In the genomic region with DNA sequence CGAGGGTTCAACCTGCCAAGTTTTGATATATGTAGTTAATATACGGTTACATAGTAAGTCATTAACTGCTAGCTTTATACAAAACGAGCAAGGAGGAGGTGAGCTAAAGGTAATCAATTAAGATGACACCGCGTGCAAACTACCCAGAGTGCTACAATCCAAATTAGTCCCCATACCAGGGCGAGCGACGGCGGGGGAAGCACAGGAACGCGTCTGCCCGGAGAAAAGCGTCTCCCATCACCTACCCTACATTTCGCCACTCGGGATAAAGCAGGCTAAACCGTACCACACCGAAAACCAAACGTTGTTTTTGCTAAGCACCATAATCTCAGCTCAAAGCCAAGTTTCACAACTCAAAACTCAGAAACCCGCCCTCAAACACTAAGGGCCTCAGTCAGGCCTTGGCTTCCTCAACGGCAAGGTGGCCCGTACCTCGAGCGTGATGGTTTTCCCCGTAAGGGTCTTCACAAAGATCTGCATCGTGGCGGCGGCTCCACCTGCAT, we compare ENCODE assay signal across 8 mouse cellular contexts. TPM values are rescaled to one million over a fixed set of nuclear protein-coding genes. Genes with fewer than 3 reads are reported as not detected.
DNase-seq lines count a peak whose midpoint lies in the region; ATAC-seq lines count a peak whose summit lies in the region.

No protein-coding gene starts in this region.

- no peaks in the 10 kb centered on the region for H3K27me3 ChIP-seq in kidney, embryonic 14.5 days (ENCODE audit: control insufficient read depth, insufficient read depth, low read length)
- H3K27me3 ChIP-seq in hindbrain, embryonic 13.5 days: no peaks in the 10 kb centered on the region
- H3K27me3 ChIP-seq in midbrain, embryonic 13.5 days: no peaks in the 10 kb centered on the region

- under 1% methylated on average over 27 of the region's 27 CpGs for WGBS in kidney, embryonic 14.5 days
- WGBS in hindbrain, embryonic 13.5 days: under 1% methylated on average over 27 of the region's 27 CpGs
- WGBS in midbrain, embryonic 13.5 days: 1% methylated on average over 27 of the region's 27 CpGs

- H3K9ac ChIP-seq in kidney, embryonic 14.5 days (ENCODE audit: low read depth, low read length): peak overlapping the region; percentile 94
- H3K9ac ChIP-seq in hindbrain, embryonic 13.5 days: peak overlapping the region; percentile 82
- H3K9ac ChIP-seq in midbrain, embryonic 13.5 days (replicated peaks): peak overlapping the region; percentile 83

- peak overlapping the region; percentile 74 for H3K4me2 ChIP-seq in kidney, embryonic 14.5 days (replicated peaks; ENCODE audit: low read depth, low read length)
- H3K4me2 ChIP-seq in hindbrain, embryonic 13.5 days: peak overlapping the region; percentile 59
- peak overlapping the region; percentile 73 for H3K4me2 ChIP-seq in midbrain, embryonic 13.5 days (replicated peaks)

- no peaks in the 10 kb centered on the region for H3K9me3 ChIP-seq in kidney, embryonic 14.5 days (ENCODE audit: control insufficient read depth, low read length)
- no peaks in the 10 kb centered on the region for H3K9me3 ChIP-seq in hindbrain, embryonic 13.5 days
- no peaks in the 10 kb centered on the region for H3K9me3 ChIP-seq in midbrain, embryonic 13.5 days

- H3K4me1 ChIP-seq in kidney, embryonic 14.5 days (ENCODE audit: control insufficient read depth, insufficient read depth, low read length): peaks cover 8% of the 10 kb centered on the region; the same call in 1 of the 2 replicates
- H3K4me1 ChIP-seq in hindbrain, embryonic 13.5 days (replicated peaks): peaks cover 13% of the 10 kb centered on the region
- peaks cover 17% of the 10 kb centered on the region for H3K4me1 ChIP-seq in midbrain, embryonic 13.5 days (replicated peaks)

- H3K36me3 ChIP-seq in kidney, embryonic 14.5 days (ENCODE audit: control insufficient read depth, insufficient read depth, low read length): peaks cover 32% of the 10 kb centered on the region
- peaks cover 38% of the 10 kb centered on the region for H3K36me3 ChIP-seq in hindbrain, embryonic 13.5 days
- peaks cover 35% of the 10 kb centered on the region for H3K36me3 ChIP-seq in midbrain, embryonic 13.5 days

- H3K4me3 ChIP-seq in kidney, embryonic 14.5 days (ENCODE audit: low read length): peak overlapping the region; percentile 89
- peak overlapping the region; percentile 78 for H3K4me3 ChIP-seq in hindbrain, embryonic 13.5 days
- peak overlapping the region; percentile 73 for H3K4me3 ChIP-seq in midbrain, embryonic 13.5 days (replicated peaks)

- H3K27ac ChIP-seq in kidney, embryonic 14.5 days (ENCODE audit: low read depth, low read length): peak overlapping the region; percentile 75; the same call in 1 of the 2 replicates
- H3K27ac ChIP-seq in hindbrain, embryonic 13.5 days: peak overlapping the region; percentile 87
- H3K27ac ChIP-seq in midbrain, embryonic 13.5 days: peak overlapping the region; percentile 77

- peak; percentile 4; the same call in 1 of the 2 replicates for ATAC-seq in kidney, embryonic 14.5 days (ENCODE audit: low FRiP score, low TSS enrichment)
- peak; percentile 5; the same call in 1 of the 2 replicates for ATAC-seq in common myeloid progenitor, adult 5-6 weeks (replicated peaks; ENCODE audit: low read depth, poor library complexity, severe bottlenecking)
- peak; percentile 8 for ATAC-seq in hindbrain, embryonic 13.5 days (ENCODE audit: low FRiP score)
- ATAC-seq in midbrain, embryonic 13.5 days: peak; percentile 35

- DNase-seq in kidney, postnatal 25 days: no peak
- no peak for DNase-seq in layer of hippocampus, adult 18-20 months (ENCODE audit: low spot score in 2 of 2)
- DNase-seq in spleen, adult 12 weeks (ENCODE audit: low spot score): no peak
- no peak for DNase-seq in cerebellum, postnatal 25 days

RNA-seq across cellular contexts. Expression of a gene that starts 0.5 kb away (rescaled TPM):
- 0.27 and 0.53 TPM in 2 replicates for polyA plus RNA-seq in kidney, embryonic 14.5 days (2014; fragmentation: Nextera tagmentation; extraction: Ambion mirVana)
- total RNA-seq in common myeloid progenitor, adult 5-6 weeks (2017): 0.37 TPM in 1 of 2 replicates, not detected in the other
- polyA plus RNA-seq in hindbrain, embryonic 13.5 days (2015; fragmentation: Nextera tagmentation; extraction: Ambion mirVana): 0.09 TPM in 1 of 2 replicates, not detected in the other
- 0.19 and 0.23 TPM in 2 replicates for polyA plus RNA-seq in midbrain, embryonic 13.5 days (2015; fragmentation: Nextera tagmentation; extraction: Ambion mirVana)
- under 1 TPM; 0.15 to 0.37 TPM for total RNA-seq in layer of hippocampus, adult 18-20 months (2021)

RNA-seq across cellular contexts. Expression of a gene that starts 0.6 kb away (rescaled TPM):
- 1,394 and 1,989 TPM in 2 replicates for polyA plus RNA-seq in kidney, embryonic 14.5 days (2014; fragmentation: Nextera tagmentation; extraction: Ambion mirVana)
- 1,324 and 1,346 TPM in 2 replicates for total RNA-seq in common myeloid progenitor, adult 5-6 weeks (2017)
- polyA plus RNA-seq in hindbrain, embryonic 13.5 days (2015; fragmentation: Nextera tagmentation; extraction: Ambion mirVana): 682 and 707 TPM in 2 replicates
- 678 and 696 TPM in 2 replicates for polyA plus RNA-seq in midbrain, embryonic 13.5 days (2015; fragmentation: Nextera tagmentation; extraction: Ambion mirVana)
- 100 to 1,000 TPM; 473 to 488 TPM for total RNA-seq in layer of hippocampus, adult 18-20 months (2021)

RNA-seq across cellular contexts. Expression of a gene that starts 21.1 kb away (rescaled TPM):
- 45.5 and 48.7 TPM in 2 replicates for polyA plus RNA-seq in kidney, embryonic 14.5 days (2014; fragmentation: Nextera tagmentation; extraction: Ambion mirVana)
- total RNA-seq in common myeloid progenitor, adult 5-6 weeks (2017): 76.5 and 76.8 TPM in 2 replicates
- polyA plus RNA-seq in hindbrain, embryonic 13.5 days (2015; fragmentation: Nextera tagmentation; extraction: Ambion mirVana): 54.5 and 59.4 TPM in 2 replicates
- 58.9 and 62.4 TPM in 2 replicates for polyA plus RNA-seq in midbrain, embryonic 13.5 days (2015; fragmentation: Nextera tagmentation; extraction: Ambion mirVana)
- total RNA-seq in layer of hippocampus, adult 18-20 months (2021): 10 to 100 TPM; 29.6 to 32.0 TPM

RNA-seq across cellular contexts. Expression of a gene that starts 32.5 kb away (rescaled TPM):
- 36.0 and 41.2 TPM in 2 replicates for polyA plus RNA-seq in kidney, embryonic 14.5 days (2014; fragmentation: Nextera tagmentation; extraction: Ambion mirVana)
- 40.4 and 59.4 TPM in 2 replicates for total RNA-seq in common myeloid progenitor, adult 5-6 weeks (2017)
- 13.7 and 15.8 TPM in 2 replicates for polyA plus RNA-seq in hindbrain, embryonic 13.5 days (2015; fragmentation: Nextera tagmentation; extraction: Ambion mirVana)
- 13.4 TPM in 2 replicates for polyA plus RNA-seq in midbrain, embryonic 13.5 days (2015; fragmentation: Nextera tagmentation; extraction: Ambion mirVana)
- 1 to 10 TPM; 4.5 to 4.8 TPM for total RNA-seq in layer of hippocampus, adult 18-20 months (2021)
